Mouse (Mus musculus) layer of hippocampus, adult 2 months (tissue): ENCODE data around the gene Gramd2. TPM values are rescaled to one million over a fixed set of nuclear protein-coding genes. Genes with fewer than 3 reads are reported as not detected.
"Not testable (repeated sequence)": the region's sequence is repeated elsewhere in the genome, so short reads cannot be mapped to it uniquely, and the experiment has no call there.

Experiments used
- DNase-seq, 2 experiments: peaks; one replicate each; pipeline ENCODE4 v3.0.0; 2022; ENCODE audit warnings: low spot score in 2 of 2
- H3K27ac ChIP-seq: fragments of 200-600 bp; 2 replicates; pipeline ENCODE4 v1.8.1; 2022
- H3K4me3 ChIP-seq: fragments of 200-600 bp; 2 replicates; pipeline ENCODE4 v1.8.1; 2022; ENCODE audit warnings: mild to moderate bottlenecking
- CTCF ChIP-seq: fragments of 200-600 bp; conservative IDR thresholded peaks from 2 replicates; pipeline ENCODE4 v1.8.1; 2022; ENCODE audit warnings: antibody characterized with exemption, mild to moderate bottlenecking, moderate library complexity
- total RNA-seq, 2 experiments: library from RNA; stranded (reverse); gene quantifications; 2 replicates each; pipeline ENCODE4 v1.2.3; 2021

Gramd2 gene
- total RNA-seq, 2 experiments from 2014 or later: 5.7 to 7.5 TPM

DNA sequence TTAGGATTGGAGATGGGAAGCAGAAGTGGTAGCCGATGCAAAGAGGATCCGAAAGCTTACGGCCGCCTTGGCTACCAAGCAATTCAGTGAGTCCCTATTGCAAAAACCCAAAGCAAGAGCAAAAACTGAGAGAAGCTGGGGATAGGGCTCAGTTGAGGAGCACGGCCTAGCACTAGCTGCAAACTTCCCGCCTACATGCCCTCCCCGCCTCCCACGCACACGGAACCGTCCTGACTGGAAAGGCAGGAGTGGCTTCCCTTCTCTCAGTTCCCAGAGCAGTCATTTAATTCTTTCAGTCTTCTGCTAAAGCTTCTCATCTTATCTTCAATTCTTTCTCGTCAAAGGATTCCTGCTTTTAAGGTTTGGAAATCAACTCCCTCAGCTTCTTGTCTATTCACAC lies 69.0 kb downstream of the Gramd2 start:
- Histone ChIP-seq H3K27ac (no peak overlapping the region), H3K4me3 (no peak overlapping the region)
- DNase-seq: no peak
- TF ChIP-seq CTCF: no peak

DNA sequence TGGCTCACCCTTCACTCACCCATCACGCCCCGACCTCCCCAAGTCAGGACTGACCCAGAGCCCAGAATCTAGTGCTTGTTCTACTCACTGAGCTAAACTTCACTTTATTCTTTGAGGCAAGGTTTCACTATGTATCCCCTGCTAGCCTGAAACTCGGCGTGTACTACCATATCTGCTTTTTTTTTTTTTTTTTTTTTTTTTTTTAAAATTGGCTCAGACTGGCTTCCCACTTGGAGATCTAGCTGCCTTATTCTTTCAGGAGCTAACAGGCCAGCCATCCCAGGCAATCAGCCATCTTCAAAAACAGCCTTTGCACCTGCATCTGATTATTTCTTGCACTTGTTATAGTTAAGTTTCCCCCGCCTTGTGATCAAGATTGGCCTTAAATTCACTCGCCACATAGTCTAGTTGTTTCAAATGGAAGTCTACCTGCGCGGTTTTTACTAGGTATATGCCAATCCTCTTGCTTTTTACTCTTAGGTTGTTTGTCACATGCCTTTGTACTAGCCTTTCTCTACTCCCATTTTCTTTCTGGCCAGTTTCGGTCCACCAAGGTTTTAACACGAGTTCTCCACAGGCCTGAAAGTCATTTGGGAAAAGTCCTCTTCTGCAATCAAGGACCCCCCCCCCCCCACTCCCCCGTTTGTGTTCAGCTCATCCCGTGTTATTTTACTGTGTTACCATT lies 69.8 kb downstream of the Gramd2 start:
- H3K27ac ChIP-seq: peak overlapping the region; percentile 92; the same call in 1 of the 2 replicates
- no peak for TF ChIP-seq CTCF
- peak overlapping the region; percentile 65 for H3K4me3 ChIP-seq
- no peak for DNase-seq

DNA sequence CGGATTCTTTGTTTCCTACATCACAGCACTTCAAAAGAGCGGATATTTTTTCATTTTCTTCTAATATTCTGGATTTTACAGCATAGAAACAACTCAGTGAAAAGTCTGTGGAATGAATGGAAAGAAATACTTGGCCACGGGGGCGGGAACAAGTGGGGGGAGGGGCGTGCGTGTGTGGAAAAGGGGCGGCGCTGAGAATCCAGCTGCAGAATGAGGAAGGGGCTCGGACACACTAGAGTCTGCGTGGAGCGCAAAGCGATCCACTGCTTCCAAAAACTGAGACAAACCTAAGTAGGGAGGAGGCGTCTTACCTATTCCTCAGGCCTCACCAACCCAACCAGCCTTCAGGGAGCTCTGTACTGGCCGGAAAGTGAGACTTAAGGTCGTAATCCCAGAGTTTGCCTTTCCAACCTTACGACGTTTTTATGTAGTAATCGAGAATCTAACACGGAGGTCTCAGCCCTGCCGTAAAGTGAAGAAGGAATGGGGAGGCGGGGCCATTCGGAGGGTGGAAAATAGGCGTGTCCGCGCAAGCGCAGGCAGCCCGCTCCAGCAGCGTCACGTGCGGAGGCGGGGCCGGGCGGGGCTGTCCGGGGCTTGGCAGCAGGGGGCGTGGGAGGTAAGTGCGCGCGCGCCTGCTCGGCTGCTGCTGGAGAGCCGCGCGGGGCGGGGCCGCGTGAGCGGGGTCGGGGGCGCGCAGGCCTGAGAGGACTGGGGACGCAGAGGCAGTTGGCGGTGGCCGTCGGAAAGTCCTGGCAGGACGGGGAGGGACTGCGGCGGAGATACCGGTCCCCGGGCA lies 70.5 kb downstream of the Gramd2 start, which contains the start of the genes Senp8 and Myo9a:
Senp8 (minus strand) TSS at position 444 of the 799 bp plus-strand sequence.
Myo9a (plus strand) TSS at position 630 of the 799 bp plus-strand sequence.
- TF ChIP-seq CTCF: peak; percentile 41
- peak within 1 kb of the TSS; percentile 73 for H3K4me3 ChIP-seq
- peak within 1 kb of the TSS; percentile 98 for H3K27ac ChIP-seq
- DNase-seq: peak; percentile 99 to 100

DNA sequence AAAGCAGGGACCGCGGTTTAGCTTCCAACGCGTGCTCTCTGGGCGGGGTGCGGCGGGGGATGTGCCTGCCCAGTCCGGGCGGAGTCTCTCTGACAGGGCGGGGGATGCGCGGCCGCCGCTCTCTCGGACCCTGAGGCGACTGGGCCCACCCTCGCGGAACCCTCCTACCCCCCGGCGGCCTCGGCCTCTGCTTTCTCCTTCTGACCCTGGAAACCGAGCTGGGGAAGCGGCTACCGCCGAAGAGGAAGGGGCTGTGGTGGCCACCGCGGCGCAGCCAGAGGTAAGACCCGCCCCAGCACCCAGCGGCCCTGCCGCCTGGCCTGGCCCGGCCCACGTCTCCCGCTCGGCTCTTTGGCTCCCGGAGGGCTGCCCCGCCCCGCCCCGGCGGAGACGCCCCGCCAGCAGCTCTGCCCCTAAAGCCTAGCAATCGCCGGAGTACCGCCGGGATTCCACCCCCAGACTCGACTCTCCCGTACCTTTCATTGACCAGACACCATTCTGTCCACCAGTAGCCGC lies 71.2 kb downstream of the Gramd2 start:
- H3K27ac ChIP-seq: peak overlapping the region; percentile 98
- no peak for TF ChIP-seq CTCF
- peak; percentile 62 for DNase-seq
- peak overlapping the region; percentile 73 for H3K4me3 ChIP-seq

DNA sequence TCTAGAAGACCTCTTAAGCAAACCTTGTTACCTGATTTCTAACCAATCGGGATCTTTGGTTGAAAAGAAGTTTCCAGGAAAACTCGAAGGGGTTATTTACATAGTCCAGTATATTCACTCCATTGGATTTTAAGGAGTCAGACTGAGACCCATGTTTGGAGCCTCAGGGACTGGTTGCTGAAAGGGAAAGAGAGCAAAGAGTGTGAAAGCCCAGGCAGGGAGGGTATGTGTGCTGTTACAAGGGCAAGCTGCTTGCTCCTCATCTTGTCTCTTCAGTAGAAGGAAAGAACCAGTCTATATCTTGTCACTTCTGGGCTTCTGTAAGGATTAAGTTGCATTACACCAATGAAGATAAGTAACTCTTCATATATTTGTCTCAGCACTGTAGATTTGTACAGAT lies 72.0 kb downstream of the Gramd2 start:
- Histone ChIP-seq H3K27ac (peak overlapping the region; percentile 98; the same call in 1 of the 2 replicates), H3K4me3 (peak overlapping the region; percentile 73)
- no peak for DNase-seq
- no peak for TF ChIP-seq CTCF

DNA sequence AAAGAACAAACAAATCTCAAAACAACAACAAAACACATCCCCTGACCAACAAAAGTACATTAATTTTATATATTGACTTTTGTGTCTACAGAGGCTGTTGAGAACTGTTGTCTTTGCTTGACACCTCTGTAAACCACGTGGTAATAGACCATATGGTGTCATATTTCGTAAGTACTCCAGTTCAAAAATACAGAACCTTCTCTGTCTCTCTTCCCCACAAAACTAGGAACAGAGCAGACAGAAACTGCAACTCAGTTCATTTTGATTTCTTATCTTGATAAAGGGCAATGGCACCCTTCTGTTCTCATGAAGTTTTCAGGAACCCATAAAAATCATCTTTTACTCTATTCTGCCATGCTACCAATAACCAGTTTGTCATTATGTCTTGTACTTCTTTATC lies 75.3 kb downstream of the Gramd2 start:
- DNase-seq: no peak
- TF ChIP-seq CTCF: no peak
- H3K4me3 ChIP-seq: no peak overlapping the region
- H3K27ac ChIP-seq: peak overlapping the region; percentile 1; the same call in 1 of the 2 replicates

DNA sequence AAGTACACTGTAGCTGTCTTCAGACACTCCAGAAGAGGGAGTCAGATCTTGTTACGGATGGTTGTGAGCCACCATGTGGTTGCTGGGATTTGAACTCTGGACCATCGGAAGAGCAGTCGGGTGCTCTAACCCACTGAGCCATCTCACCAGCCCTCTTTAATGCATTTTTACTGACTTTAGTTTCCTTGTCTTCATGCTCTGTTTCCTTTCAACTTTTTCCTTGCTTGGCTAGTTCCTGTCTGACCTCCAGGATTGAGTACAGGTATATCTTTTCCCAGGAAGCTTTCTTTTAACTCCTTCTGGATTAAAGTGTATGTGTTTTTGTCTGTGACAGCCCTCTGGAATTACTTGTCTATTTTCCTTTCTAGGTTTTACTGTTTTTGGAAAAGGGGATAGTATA lies 77.1 kb downstream of the Gramd2 start:
- H3K4me3 ChIP-seq, DNase-seq: not testable (repeated sequence)

DNA sequence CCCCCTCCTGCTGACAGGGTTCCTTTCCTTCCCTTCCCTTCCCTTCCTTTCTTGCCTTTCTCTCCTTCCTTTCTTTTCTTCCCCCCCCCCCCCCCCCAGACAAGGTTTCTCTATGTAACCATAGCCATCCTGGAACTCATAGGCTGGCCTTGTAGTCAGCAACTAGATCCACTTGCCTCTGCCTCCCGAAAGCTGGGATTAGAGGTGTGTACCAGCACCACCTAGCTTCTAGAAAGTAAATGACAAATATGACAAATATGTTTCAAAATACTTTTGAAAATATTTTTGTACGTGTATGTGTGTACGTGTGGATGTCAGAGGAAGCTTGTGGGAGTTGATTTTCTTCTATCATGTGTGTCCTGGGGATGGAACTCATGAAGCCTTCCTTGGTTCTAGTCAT lies 80.6 kb downstream of the Gramd2 start:
- TF ChIP-seq CTCF: peak; percentile 66
- Histone ChIP-seq H3K4me3 (no peak overlapping the region), H3K27ac (no peak overlapping the region)
- DNase-seq: no peak

More for the DNA sequence above, 77.1 kb downstream of the Gramd2 start:
- H3K27ac ChIP-seq: not testable (repeated sequence)

DNA sequence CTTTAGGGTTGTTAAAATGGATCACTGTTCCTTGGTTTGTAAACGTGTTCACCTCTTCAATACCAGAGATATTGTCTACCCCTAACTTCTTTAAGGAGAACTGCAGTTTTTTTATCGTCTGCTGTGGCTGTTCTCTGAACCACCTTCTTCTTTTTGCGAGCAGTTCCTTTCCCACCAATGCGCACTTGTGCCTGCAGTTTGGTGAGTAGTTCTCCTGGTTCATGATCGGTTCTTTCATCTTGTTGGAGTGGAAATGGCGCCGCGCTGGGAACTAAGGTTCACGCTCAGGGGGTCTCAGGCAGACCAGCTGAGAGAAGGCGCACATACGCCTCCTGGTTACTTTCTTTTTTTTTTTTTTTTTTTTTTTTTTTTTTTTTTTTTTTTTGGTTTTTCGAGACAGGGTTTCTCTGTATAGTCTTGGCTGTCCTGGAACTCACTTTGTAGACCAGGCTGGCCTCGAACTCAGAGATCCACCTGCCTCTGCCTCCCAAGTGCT lies 87.1 kb downstream of the Gramd2 start:
- DNase-seq, H3K27ac ChIP-seq, H3K4me3 ChIP-seq: not testable (repeated sequence)

Other genes with a start within 250 kb of the Gramd2 start
- gene Arih1, start 193.5 kb upstream of the Gramd2 start, total RNA-seq: 100 to 1,000 TPM; 106 TPM
- gene Hexa, start 140.6 kb upstream of the Gramd2 start, total RNA-seq: 10 to 100 TPM; 47.8 to 51.0 TPM
- gene Tmem202, start 140.3 kb upstream of the Gramd2 start, total RNA-seq: 1 to 10 TPM; 2.4 to 2.8 TPM
- gene Celf6, start 102.2 kb upstream of the Gramd2 start, total RNA-seq: 10 to 100 TPM; 25.2 to 30.4 TPM
- 100 to 1,000 TPM; 129 to 132 TPM for gene Parp6, start 62.9 kb upstream of the Gramd2 start, total RNA-seq
- gene Pkm, start 23.8 kb upstream of the Gramd2 start, total RNA-seq: 1,000 to 10,000 TPM; 1,301 to 1,421 TPM
- gene Senp8, start 70.6 kb downstream of the Gramd2 start, total RNA-seq: 1 to 10 TPM; 8.4 to 8.6 TPM
- gene Myo9a, start 70.8 kb downstream of the Gramd2 start, total RNA-seq: 10 to 100 TPM; 70.0 to 71.1 TPM